Mouse (Mus musculus) cerebellum, postnatal 10 days (tissue): ENCODE results near the gene Itga1.

ENCODE experiments used
- DNase-seq, 2 experiments: peaks; one replicate each; pipeline ENCODE4 v3.0.0; 2021; ENCODE audit warnings: mixed read lengths in 2 of 2

The Itga1 gene

GRCm38 (mm10) chr13:114984658-114985057, 117.1 kb downstream of the Itga1 start:
- no peak for DNase-seq

- no peak for DNase-seq
Measured at GRCm38 (mm10) chr13:114983116-114983515, 118.6 kb downstream of the Itga1 start.

- DNase-seq = peak; percentile 22 to 61
Measured at GRCm38 (mm10) chr13:114980831-114981419, 120.8 kb downstream of the Itga1 start.

- no peak for DNase-seq
Measured at GRCm38 (mm10) chr13:114974484-114975042, 127.2 kb downstream of the Itga1 start.

GRCm38 (mm10) chr13:114971905-114972304, 129.9 kb downstream of the Itga1 start:
- no peak for DNase-seq

- peak; percentile 89 to 91 for DNase-seq
Measured at GRCm38 (mm10) chr13:114964233-114964632, 137.5 kb downstream of the Itga1 start.

GRCm38 (mm10) chr13:114954516-114954915, 147.2 kb downstream of the Itga1 start:
- DNase-seq = no peak

- no peak for DNase-seq
Measured at GRCm38 (mm10) chr13:114933541-114933940, 168.2 kb downstream of the Itga1 start.

- DNase-seq = peak; percentile 37 to 60
Measured at GRCm38 (mm10) chr13:114931775-114932294, 169.9 kb downstream of the Itga1 start, which contains the start of gene Itga2. TSS of gene Itga2 (minus strand) at chr13:114932100.

GRCm38 (mm10) chr13:114930996-114931649, 170.6 kb downstream of the Itga1 start:
- DNase-seq = peak; percentile 15 to 17

GRCm38 (mm10) chr13:114924785-114925184, 177.0 kb downstream of the Itga1 start:
- no peak for DNase-seq

- peak; percentile 80 to 83 for DNase-seq
Measured at GRCm38 (mm10) chr13:114923331-114923730, 178.4 kb downstream of the Itga1 start.

- no peak for DNase-seq
Measured at GRCm38 (mm10) chr13:114915767-114916166, 186.0 kb downstream of the Itga1 start.

GRCm38 (mm10) chr13:114914963-114915362, 186.8 kb downstream of the Itga1 start:
- no peak for DNase-seq

GRCm38 (mm10) chr13:114914559-114914958, 187.2 kb downstream of the Itga1 start:
- no peak for DNase-seq

GRCm38 (mm10) chr13:114910629-114911028, 191.1 kb downstream of the Itga1 start:
- DNase-seq = no peak

- no peak for DNase-seq
Measured at GRCm38 (mm10) chr13:114909514-114909913, 192.2 kb downstream of the Itga1 start.

- DNase-seq = no peak
Measured at GRCm38 (mm10) chr13:114907876-114908275, 193.9 kb downstream of the Itga1 start.
